Mouse (Mus musculus) G1E (cell line): ENCODE measurements at regions not wholly inside any gene's neighbourhood (a gene's known extent, or its start where the extent isn't known, plus 50 kb on each side); places are given as distances from the start of the nearest gene placed in this dataset.
"Not testable (repeated sequence)": the region's sequence is repeated elsewhere in the genome, so short reads cannot be mapped to it uniquely, and the experiment has no call there.

Experiments
- ATAC-seq: 2 replicates; pipeline ENCODE4 v1.8.0; 2016; ENCODE audit warnings: mild to moderate bottlenecking; ENCODE audit not compliant: insufficient number of reproducible peaks, poor library complexity, low FRiP score, severe bottlenecking; ENCODE audit errors: extremely low read depth
- DNase-seq: peaks from one replicate; pipeline ENCODE4 v3.0.0; 2012; ENCODE audit warnings: low spot score
- H3K27me3 ChIP-seq: 2 replicates; pipeline ENCODE4 v1.6.1; 2012; ENCODE audit warnings: mild to moderate bottlenecking, low read length, inconsistent platforms; ENCODE audit not compliant: insufficient read depth
- H3K36me3 ChIP-seq: replicated peaks from 2 replicates; pipeline ENCODE3; 2012; ENCODE audit warnings: mild to moderate bottlenecking, inconsistent platforms
- H3K4me1 ChIP-seq: 2 replicates; pipeline ENCODE4 v1.6.1; 2012; ENCODE audit warnings: low read depth, low read length, inconsistent platforms, mixed read lengths; ENCODE audit not compliant: insufficient read depth
- H3K4me3 ChIP-seq: 2 replicates; pipeline ENCODE4 v1.5.1; 2012; ENCODE audit warnings: low read depth, mild to moderate bottlenecking, inconsistent platforms, low read length, moderate library complexity, mixed read lengths
- H3K9me3 ChIP-seq: replicated peaks from 2 replicates; pipeline ENCODE4 v1.6.1; 2012; ENCODE audit warnings: inconsistent platforms
- CTCF ChIP-seq: IDR thresholded peaks from 2 replicates; pipeline ENCODE4 v1.5.1; 2012; ENCODE audit warnings: low read depth, low read length, inconsistent platforms, mixed read lengths
- GATA1 ChIP-seq: IDR thresholded peaks from 2 replicates; pipeline ENCODE4 v1.6.1; 2012; ENCODE audit warnings: borderline replicate concordance, low read length, inconsistent platforms, mixed read lengths
- GATA2 ChIP-seq: IDR thresholded peaks from 2 replicates; pipeline ENCODE4 v1.6.1; 2012; ENCODE audit warnings: low read depth, low read length, inconsistent platforms, borderline replicate concordance
- POLR2AphosphoS5 ChIP-seq: IDR thresholded peaks from 2 replicates; pipeline ENCODE4 v1.6.1; 2012; ENCODE audit warnings: low read depth, low read length, inconsistent platforms; ENCODE audit not compliant: insufficient replicate concordance
- TAL1 ChIP-seq: conservative IDR thresholded peaks from 2 replicates; pipeline ENCODE4 v1.6.1; 2012; ENCODE audit warnings: low read depth, low read length, inconsistent platforms, mixed read lengths

DNA sequence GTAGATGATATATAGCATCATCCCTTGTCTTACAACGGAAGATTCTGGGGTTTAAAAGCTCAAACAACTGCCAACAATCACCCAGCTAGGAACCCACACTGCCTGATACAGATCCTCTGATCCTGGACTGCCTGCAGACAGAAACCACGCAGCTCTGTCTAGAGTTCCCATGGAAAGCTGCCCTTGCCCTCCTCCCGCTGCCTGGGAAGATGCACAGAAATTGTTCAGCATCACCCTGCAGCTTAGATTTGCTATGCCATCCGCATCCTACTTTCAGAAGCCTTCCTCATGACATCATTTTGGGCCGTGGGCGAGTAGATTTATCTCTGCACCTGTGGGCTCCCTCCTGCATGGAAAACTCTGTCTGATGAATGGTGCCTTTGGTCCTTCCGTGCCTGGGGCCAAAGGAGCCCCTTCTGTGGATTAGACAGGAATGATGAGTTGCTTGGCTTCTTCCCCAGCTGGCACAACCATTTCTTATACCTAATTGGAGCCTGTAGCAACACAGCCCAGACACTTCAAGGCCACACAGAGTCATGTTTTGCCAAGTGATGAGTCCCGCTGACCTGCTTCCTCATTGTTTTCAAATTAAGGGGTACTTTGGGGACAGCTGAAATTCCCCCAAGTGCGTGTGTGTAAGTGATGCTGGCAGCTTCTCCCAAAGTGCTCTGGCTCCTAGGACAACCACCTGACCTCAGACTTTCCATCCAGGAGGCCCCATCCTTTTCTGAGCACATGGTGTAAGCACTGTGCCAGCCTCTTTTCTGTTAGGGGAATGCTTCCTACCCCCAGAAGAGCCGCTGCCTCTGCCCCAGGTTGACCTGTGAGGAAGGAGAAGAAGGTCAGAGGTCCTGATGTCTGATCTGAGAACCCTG lies 153.9 kb downstream of the Snx18 start:
- no peak for ATAC-seq
- Histone ChIP-seq H3K36me3 (no peaks in the 10 kb centered on the region), H3K9me3 (no peaks in the 10 kb centered on the region), H3K4me1 (no peaks in the 10 kb centered on the region), H3K27me3 (peaks cover 10% of the 10 kb centered on the region), H3K4me3 (no peak overlapping the region)
- TF ChIP-seq CTCF = no peak
- TF ChIP-seq TAL1 = no peak
- TF ChIP-seq GATA1 = no peak
- TF ChIP-seq POLR2AphosphoS5 = no peak
- TF ChIP-seq GATA2 = no peak
- DNase-seq = no peak

DNA sequence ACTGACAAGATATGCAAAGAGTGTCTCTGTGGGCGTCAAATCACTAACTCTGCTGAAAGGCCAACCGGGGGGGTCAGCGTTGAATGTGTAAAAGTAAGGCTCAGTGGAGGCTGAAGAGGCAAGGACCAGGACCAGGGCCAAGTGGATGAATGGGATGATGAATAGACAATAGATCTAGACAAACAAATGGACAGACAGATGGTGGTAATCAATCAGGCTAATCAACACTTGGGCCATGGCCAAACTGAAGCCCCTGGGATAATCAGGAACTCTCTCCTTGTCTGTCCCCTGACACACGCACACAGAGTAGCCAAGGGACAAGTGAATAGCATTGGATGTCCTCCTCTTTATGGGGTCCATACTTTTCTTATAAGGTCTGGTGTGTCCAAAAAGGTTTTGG lies 154.9 kb downstream of the Snx18 start:
- Histone ChIP-seq H3K9me3 (no peaks in the 10 kb centered on the region), H3K36me3 (no peaks in the 10 kb centered on the region), H3K4me3 (no peak overlapping the region), H3K4me1 (no peaks in the 10 kb centered on the region), H3K27me3 (peaks cover 10% of the 10 kb centered on the region)
- no peak for TF ChIP-seq POLR2AphosphoS5
- TF ChIP-seq CTCF = no peak
- TF ChIP-seq GATA1 = no peak
- no peak for TF ChIP-seq TAL1
- no peak for TF ChIP-seq GATA2
- DNase-seq (no peak), ATAC-seq (no peak)

GRCm38 (mm10) chr13:113454490-113455295 lies 161.7 kb downstream of the BC067074 start:
- ATAC-seq (no peak), DNase-seq (no peak)
- no peak for TF ChIP-seq GATA1
- no peak for TF ChIP-seq POLR2AphosphoS5
- no peak for TF ChIP-seq TAL1
- TF ChIP-seq CTCF = no peak
- no peak for TF ChIP-seq GATA2
- H3K4me1 ChIP-seq = no peaks in the 10 kb centered on the region
- H3K9me3 ChIP-seq = no peaks in the 10 kb centered on the region
- no peaks in the 10 kb centered on the region for H3K36me3 ChIP-seq
- H3K4me3 ChIP-seq = no peak overlapping the region
- H3K27me3 ChIP-seq = no peaks in the 10 kb centered on the region

DNA sequence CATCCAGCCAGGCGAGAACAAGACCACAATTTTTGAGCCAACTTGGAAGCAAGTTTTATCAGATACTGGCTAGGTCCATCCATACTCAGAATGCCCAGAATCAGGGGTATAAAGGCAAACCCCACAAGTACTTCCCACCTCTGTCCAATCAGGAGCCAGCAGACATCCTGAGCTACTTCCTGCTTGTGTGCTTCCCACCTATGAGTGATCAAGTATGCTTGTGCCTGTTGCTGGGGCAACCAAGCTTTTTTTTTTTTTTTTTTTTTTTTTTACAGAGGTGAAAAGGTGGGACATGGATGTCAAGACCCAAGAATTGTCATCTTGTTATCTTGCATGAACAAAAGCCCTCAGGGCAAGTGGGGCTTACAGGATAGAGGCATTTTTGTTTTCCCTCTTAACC lies 155.4 kb downstream of the BC067074 start:
- Histone ChIP-seq H3K4me3 (no peak overlapping the region), H3K9me3 (no peaks in the 10 kb centered on the region), H3K27me3 (peaks cover 6% of the 10 kb centered on the region), H3K36me3 (no peaks in the 10 kb centered on the region), H3K4me1 (no peaks in the 10 kb centered on the region)
- DNase-seq (no peak), ATAC-seq (no peak)
- TF ChIP-seq CTCF = no peak

- Histone ChIP-seq H3K9me3 (no peaks in the 10 kb centered on the region), H3K36me3 (no peaks in the 10 kb centered on the region), H3K4me3 (no peak overlapping the region), H3K4me1 (no peaks in the 10 kb centered on the region), H3K27me3 (peaks cover 6% of the 10 kb centered on the region)
- ATAC-seq (no peak), DNase-seq (no peak)
- TF ChIP-seq CTCF (no peak), POLR2AphosphoS5 (no peak), GATA1 (no peak), TAL1 (no peak), GATA2 (no peak)
These were observed 153.3 kb downstream of the BC067074 start for GRCm38 (mm10) chr13:113446226-113446625.

GRCm38 (mm10) chr13:113444481-113444880 lies 151.5 kb downstream of the BC067074 start:
- H3K4me1 ChIP-seq, ATAC-seq, H3K27me3 ChIP-seq, DNase-seq, H3K9me3 ChIP-seq, H3K36me3 ChIP-seq, H3K4me3 ChIP-seq: not testable (repeated sequence)
